Mouse (Mus musculus): ENCODE results near the gene Tmem25. TPM values are rescaled to one million over a fixed set of nuclear protein-coding genes. Genes with fewer than 3 reads are reported as not detected.
"Not testable (repeated sequence)": the region's sequence is repeated elsewhere in the genome, so short reads cannot be mapped to it uniquely, and the experiment has no call there.

Tmem25 gene
- polyA plus RNA-seq, 1 experiment from 2014 or later = 10.8 TPM

DNA sequence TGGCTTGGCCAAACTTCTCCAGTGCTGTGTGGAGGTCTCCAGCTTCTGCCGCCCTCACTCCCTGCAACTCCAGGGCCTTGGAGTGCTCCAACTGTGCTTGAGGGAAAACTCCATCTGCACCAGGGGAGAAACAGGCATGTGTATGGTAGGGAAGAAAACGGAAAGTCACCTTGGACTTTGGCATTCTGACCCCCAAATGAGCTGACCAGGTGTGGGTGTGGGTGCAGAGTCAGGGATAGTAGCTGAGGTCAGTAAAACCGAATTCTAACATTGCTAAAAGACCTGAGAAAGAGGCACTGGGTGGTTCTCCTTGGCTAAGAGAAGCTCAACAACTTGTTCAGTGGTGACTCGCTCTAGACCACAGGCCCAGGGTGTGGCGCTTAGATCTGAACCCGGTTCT is 2.6 kb upstream of the Tmem25 start:
- no peak overlapping the region for H3K4me2 ChIP-seq (replicated peaks; ENCODE audit: low read depth, low read length)
- no peak overlapping the region for H3K27ac ChIP-seq (ENCODE audit: low read depth, low read length)
- WGBS = 88% methylated on average over 6 of the region's 6 CpGs
- ATAC-seq (ENCODE audit: low FRiP score, low TSS enrichment) = no peak
- no peak overlapping the region for H3K4me3 ChIP-seq (ENCODE audit: low read length)
- no peak overlapping the region for H3K9ac ChIP-seq (ENCODE audit: low read depth, low read length)
- peaks cover 6% of the 10 kb centered on the region; the same call in 1 of the 2 replicates for H3K27me3 ChIP-seq (ENCODE audit: control insufficient read depth, insufficient read depth, low read length)
- H3K36me3 ChIP-seq (ENCODE audit: control insufficient read depth, insufficient read depth, low read length) = peaks cover 13% of the 10 kb centered on the region
- H3K4me1 ChIP-seq (ENCODE audit: control insufficient read depth, insufficient read depth, low read length) = peaks cover 27% of the 10 kb centered on the region; the same call in 1 of the 2 replicates
- no peaks in the 10 kb centered on the region for H3K9me3 ChIP-seq (ENCODE audit: control insufficient read depth, low read length)

- Histone ChIP-seq H3K4me3 (ENCODE audit: low read length) (peak overlapping the region; percentile 69), H3K4me1 (ENCODE audit: control insufficient read depth, insufficient read depth, low read length) (peaks cover 27% of the 10 kb centered on the region; the same call in 1 of the 2 replicates), H3K4me2 (replicated peaks; ENCODE audit: low read depth, low read length) (peak overlapping the region; percentile 96), H3K9ac (ENCODE audit: low read depth, low read length) (peak overlapping the region; percentile 75; the same call in 1 of the 2 replicates), H3K9me3 (ENCODE audit: control insufficient read depth, low read length) (no peaks in the 10 kb centered on the region), H3K27me3 (ENCODE audit: control insufficient read depth, insufficient read depth, low read length) (peaks cover 6% of the 10 kb centered on the region; the same call in 1 of the 2 replicates), H3K27ac (ENCODE audit: low read depth, low read length) (no peak overlapping the region), H3K36me3 (ENCODE audit: control insufficient read depth, insufficient read depth, low read length) (no peaks in the 10 kb centered on the region; the same call in 1 of the 2 replicates)
- no peak; the same call in 1 of the 2 replicates for ATAC-seq (ENCODE audit: low FRiP score, low TSS enrichment)
- WGBS = 26% methylated on average over 9 of the region's 9 CpGs
Observed at GRCm38 (mm10) chr9:44799958-44800324, 834 bp upstream of the Tmem25 start.

GRCm38 (mm10) chr9:44798298-44798697 is 809 bp downstream of the Tmem25 start:
- WGBS = 44% methylated on average over 7 of the region's 7 CpGs

DNA sequence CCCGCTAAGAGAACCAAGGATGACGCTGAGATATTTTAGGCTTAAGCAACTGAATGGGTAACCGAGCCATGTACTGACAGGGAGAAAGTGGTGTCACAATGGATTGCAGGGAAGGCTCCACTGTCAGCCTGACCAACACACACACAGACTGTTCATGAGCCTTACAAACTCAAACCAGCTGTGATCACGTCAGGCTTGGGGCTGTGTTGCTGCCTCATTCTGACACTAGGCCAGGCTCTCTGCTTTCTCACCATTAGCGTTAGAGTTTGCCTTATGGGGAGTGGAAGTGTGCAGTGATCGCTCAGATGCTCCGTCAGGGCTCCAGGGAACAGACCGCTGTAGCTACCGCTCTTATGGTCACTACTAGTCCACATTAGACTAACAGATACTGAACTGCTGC is 6.3 kb downstream of the Tmem25 start:
- H3K9me3 ChIP-seq (ENCODE audit: control insufficient read depth, low read length) = no peaks in the 10 kb centered on the region
- peaks cover 47% of the 10 kb centered on the region for H3K36me3 ChIP-seq (ENCODE audit: control insufficient read depth, insufficient read depth, low read length)
- H3K27me3 ChIP-seq (ENCODE audit: control insufficient read depth, insufficient read depth, low read length) = 0 out of 2 replicates have a peak, but pooled peaks cover under 1% of the 10 kb centered on the region
- no peaks in the 10 kb centered on the region for H3K4me1 ChIP-seq (ENCODE audit: control insufficient read depth, insufficient read depth, low read length)
- H3K4me2 ChIP-seq (replicated peaks; ENCODE audit: low read depth, low read length) = no peak overlapping the region
- ATAC-seq (ENCODE audit: low FRiP score, low TSS enrichment) = no peak
- H3K9ac ChIP-seq (ENCODE audit: low read depth, low read length) = no peak overlapping the region
- H3K27ac ChIP-seq (ENCODE audit: low read depth, low read length) = no peak overlapping the region
- 84% methylated on average over 9 of the region's 9 CpGs for WGBS
- no peak overlapping the region for H3K4me3 ChIP-seq (ENCODE audit: low read length)

More at GRCm38 (mm10) chr9:44798298-44798697, 809 bp downstream of the Tmem25 start:
- Histone ChIP-seq H3K36me3 (ENCODE audit: control insufficient read depth, insufficient read depth, low read length) (no peaks in the 10 kb centered on the region), H3K9ac (ENCODE audit: low read depth, low read length) (no peak overlapping the region), H3K9me3 (ENCODE audit: control insufficient read depth, low read length) (no peaks in the 10 kb centered on the region), H3K4me1 (ENCODE audit: control insufficient read depth, insufficient read depth, low read length) (peaks cover 26% of the 10 kb centered on the region; the same call in 1 of the 2 replicates), H3K4me2 (replicated peaks; ENCODE audit: low read depth, low read length) (no peak overlapping the region; the same call in 1 of the 2 replicates), H3K27ac (ENCODE audit: low read depth, low read length) (no peak overlapping the region), H3K4me3 (ENCODE audit: low read length) (peak overlapping the region; percentile 69; the same call in 1 of the 2 replicates), H3K27me3 (ENCODE audit: control insufficient read depth, insufficient read depth, low read length) (peaks cover 6% of the 10 kb centered on the region; the same call in 1 of the 2 replicates)
- ATAC-seq (ENCODE audit: low FRiP score, low TSS enrichment) = no peak

DNA sequence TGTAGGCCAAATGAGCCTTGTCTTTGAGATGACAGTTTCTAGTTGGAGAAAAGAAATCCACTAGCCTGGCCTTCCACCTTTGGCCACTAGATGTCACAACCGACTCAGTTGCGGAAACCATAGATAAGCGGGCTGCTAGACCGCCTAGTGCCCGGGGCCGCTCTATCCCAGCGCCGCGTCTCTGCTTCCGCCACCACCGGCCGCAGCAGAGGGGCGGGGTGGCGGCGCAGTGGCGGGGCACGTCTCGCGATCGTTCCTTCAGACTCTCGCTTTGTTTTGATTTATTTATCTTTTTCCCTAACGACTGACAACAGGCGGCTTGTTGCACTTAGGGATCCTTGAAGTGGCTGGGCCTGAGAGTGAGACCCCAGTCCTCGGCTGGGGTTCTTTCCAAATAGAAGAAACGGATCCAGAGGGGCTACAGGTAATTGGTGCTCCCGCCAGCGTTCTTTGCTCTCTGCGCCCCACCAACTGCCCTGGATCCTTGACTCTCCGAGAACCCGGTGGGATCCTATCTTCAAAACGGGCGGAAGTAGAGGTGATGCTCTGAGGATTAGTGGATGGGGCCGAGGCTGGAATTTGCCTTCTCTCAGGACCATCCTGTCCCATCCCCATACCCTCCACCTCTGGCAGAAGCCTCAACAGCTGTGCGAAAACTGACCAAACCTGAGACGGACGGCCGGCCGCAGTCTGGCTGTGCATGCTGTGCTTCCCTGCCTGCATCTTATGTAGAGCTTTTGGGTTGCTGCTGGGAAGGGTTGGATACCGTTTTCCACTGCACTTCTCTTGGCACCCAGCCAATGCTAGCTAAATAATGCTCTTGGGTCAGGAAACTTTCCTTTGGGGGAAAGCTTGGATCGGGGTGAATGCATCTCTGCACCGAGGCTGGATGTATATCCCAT is 26.1 kb downstream of the Tmem25 start:
- H3K27ac ChIP-seq (ENCODE audit: low read depth, low read length) = peak overlapping the region; percentile 86
- WGBS = under 1% methylated on average over 41 of the region's 41 CpGs
- ATAC-seq (ENCODE audit: low FRiP score, low TSS enrichment) = peak; percentile 99
- H3K9ac ChIP-seq (ENCODE audit: low read depth, low read length) = peak overlapping the region; percentile 87
- peaks cover 12% of the 10 kb centered on the region; the same call in 1 of the 2 replicates for H3K36me3 ChIP-seq (ENCODE audit: control insufficient read depth, insufficient read depth, low read length)
- peak overlapping the region; percentile 83 for H3K4me3 ChIP-seq (ENCODE audit: low read length)
- H3K4me2 ChIP-seq (replicated peaks; ENCODE audit: low read depth, low read length) = peak overlapping the region; percentile 86
- peaks cover 6% of the 10 kb centered on the region; the same call in 1 of the 2 replicates for H3K4me1 ChIP-seq (ENCODE audit: control insufficient read depth, insufficient read depth, low read length)
- no peaks in the 10 kb centered on the region for H3K27me3 ChIP-seq (ENCODE audit: control insufficient read depth, insufficient read depth, low read length)
- no peaks in the 10 kb centered on the region for H3K9me3 ChIP-seq (ENCODE audit: control insufficient read depth, low read length)

DNA sequence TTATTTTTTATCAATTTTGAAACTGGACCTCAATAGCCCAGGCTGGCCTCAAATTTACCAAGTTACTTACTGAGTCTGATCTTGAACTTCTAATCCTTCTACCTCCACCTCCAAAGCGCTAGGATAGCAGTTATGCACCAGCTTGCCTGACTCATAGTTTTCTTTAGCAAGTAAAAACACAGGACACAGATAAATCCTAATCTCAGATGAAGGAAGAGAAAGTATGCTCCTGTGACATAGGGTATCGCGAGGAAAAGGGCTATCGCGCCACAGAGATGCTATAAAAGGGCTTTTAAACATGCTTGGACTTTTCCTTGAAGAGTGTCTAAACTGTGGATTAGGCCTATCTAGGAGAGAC is 26.7 kb downstream of the Tmem25 start:
- H3K9ac ChIP-seq (ENCODE audit: low read depth, low read length) = no peak overlapping the region
- peaks cover 6% of the 10 kb centered on the region; the same call in 1 of the 2 replicates for H3K4me1 ChIP-seq (ENCODE audit: control insufficient read depth, insufficient read depth, low read length)
- 22% methylated on average over 5 of the region's 5 CpGs for WGBS
- H3K9me3 ChIP-seq (ENCODE audit: control insufficient read depth, low read length) = no peaks in the 10 kb centered on the region
- H3K27ac ChIP-seq (ENCODE audit: low read depth, low read length) = peak overlapping the region; percentile 55; the same call in 1 of the 2 replicates
- no peaks in the 10 kb centered on the region for H3K27me3 ChIP-seq (ENCODE audit: control insufficient read depth, insufficient read depth, low read length)
- H3K4me3 ChIP-seq (ENCODE audit: low read length) = no peak overlapping the region
- peaks cover 12% of the 10 kb centered on the region; the same call in 1 of the 2 replicates for H3K36me3 ChIP-seq (ENCODE audit: control insufficient read depth, insufficient read depth, low read length)
- no peak overlapping the region for H3K4me2 ChIP-seq (replicated peaks; ENCODE audit: low read depth, low read length)
- no peak for ATAC-seq (ENCODE audit: low FRiP score, low TSS enrichment)

- Histone ChIP-seq H3K27ac (ENCODE audit: low read depth, low read length) (no peak overlapping the region), H3K4me3 (ENCODE audit: low read length) (no peak overlapping the region), H3K9me3 (ENCODE audit: control insufficient read depth, low read length) (no peaks in the 10 kb centered on the region), H3K4me1 (ENCODE audit: control insufficient read depth, insufficient read depth, low read length) (peaks cover 8% of the 10 kb centered on the region), H3K27me3 (ENCODE audit: control insufficient read depth, insufficient read depth, low read length) (no peaks in the 10 kb centered on the region), H3K36me3 (ENCODE audit: control insufficient read depth, insufficient read depth, low read length) (peaks cover 12% of the 10 kb centered on the region; the same call in 1 of the 2 replicates), H3K4me2 (replicated peaks; ENCODE audit: low read depth, low read length) (no peak overlapping the region), H3K9ac (ENCODE audit: low read depth, low read length) (no peak overlapping the region)
- WGBS = 93% methylated on average over 5 of the region's 5 CpGs
- ATAC-seq (ENCODE audit: low FRiP score, low TSS enrichment) = no peak
Observed at GRCm38 (mm10) chr9:44771376-44771775, 27.7 kb downstream of the Tmem25 start.

DNA sequence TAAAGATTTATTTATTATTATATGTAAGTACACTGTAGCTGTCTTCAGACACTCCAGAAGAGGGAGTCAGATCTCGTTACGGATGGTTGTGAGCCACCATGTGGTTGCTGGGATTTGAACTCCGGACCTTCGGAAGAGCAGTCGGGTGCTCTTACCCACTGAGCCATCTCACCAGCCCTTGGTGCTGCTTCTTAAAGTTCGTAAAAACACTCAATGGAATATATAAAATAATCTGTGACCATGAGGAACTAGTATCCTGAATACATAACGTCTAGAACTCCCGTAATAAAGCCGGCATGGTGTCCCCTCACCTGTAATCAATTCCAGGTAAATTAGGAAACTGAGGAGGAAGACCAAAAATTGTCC is 31.1 kb downstream of the Tmem25 start:
- not testable (repeated sequence) for H3K9me3 ChIP-seq (ENCODE audit: control insufficient read depth, low read length); H3K9ac ChIP-seq (ENCODE audit: low read depth, low read length); ATAC-seq (ENCODE audit: low FRiP score, low TSS enrichment); H3K27me3 ChIP-seq (ENCODE audit: control insufficient read depth, insufficient read depth, low read length); H3K36me3 ChIP-seq (ENCODE audit: control insufficient read depth, insufficient read depth, low read length); H3K27ac ChIP-seq (ENCODE audit: low read depth, low read length)
- WGBS = 50% methylated on average over 7 of the region's 9 CpGs
- Histone ChIP-seq H3K4me1 (ENCODE audit: control insufficient read depth, insufficient read depth, low read length) (peaks cover 21% of the 10 kb centered on the region), H3K4me2 (replicated peaks; ENCODE audit: low read depth, low read length) (peak overlapping the region; percentile 73; the same call in 1 of the 2 replicates), H3K4me3 (ENCODE audit: low read length) (peak overlapping the region; percentile 72)
